ENCODE assay signal across 1 mouse cellular context in genomic region chr5:137784546-137784945, GRCm38 (mm10).
TF ChIP-seq lines count a peak whose summit lies in the region.

No protein-coding gene starts in this region.

TF ChIP-seq in CH12.LX, 34 proteins besides CTCF, POLR2A, EP300 and RAD21:
- no peak for TF ChIP-seq ZKSCAN1 (IDR thresholded peaks at IDR 0.05; ENCODE audit: borderline replicate concordance, low read depth, low read length)
- no peak for TF ChIP-seq GABPA (IDR thresholded peaks at IDR 0.05; ENCODE audit: insufficient replicate concordance, low read depth, low read length)
- no peak for TF ChIP-seq JUND (conservative IDR thresholded peaks at IDR 0.05; ENCODE audit: low read depth, low read length)
- TF ChIP-seq CHD1 (IDR thresholded peaks at IDR 0.05; ENCODE audit: low read depth, low read length), result no peak
- TF ChIP-seq TBP (conservative IDR thresholded peaks at IDR 0.05; ENCODE audit: low read depth, low read length), result no peak
- no peak for TF ChIP-seq USF2 (conservative IDR thresholded peaks at IDR 0.05; ENCODE audit: low read depth, low read length)
- TF ChIP-seq UBTF (IDR thresholded peaks at IDR 0.05; ENCODE audit: low read depth, low read length), result no peak
- TF ChIP-seq RCOR1 (conservative IDR thresholded peaks at IDR 0.05; ENCODE audit: low read depth, low read length), result no peak
- no peak for TF ChIP-seq MAFK (IDR thresholded peaks at IDR 0.05; ENCODE audit: insufficient replicate concordance, low read length)
- no peak for TF ChIP-seq ZNF384 (IDR thresholded peaks at IDR 0.05; ENCODE audit: low read depth, low read length)
- no peak for TF ChIP-seq E2F4 (IDR thresholded peaks at IDR 0.05; ENCODE audit: insufficient replicate concordance, low read depth, low read length)
- no peak for TF ChIP-seq POLR2AphosphoS2 (IDR thresholded peaks at IDR 0.05; ENCODE audit: low read depth, low read length)
- no peak for TF ChIP-seq USF1 (IDR thresholded peaks at IDR 0.05; ENCODE audit: low read depth, low read length)
- TF ChIP-seq CHD2 (IDR thresholded peaks at IDR 0.05; ENCODE audit: low read length), result no peak
- no peak for TF ChIP-seq ELF1 (IDR thresholded peaks at IDR 0.05; ENCODE audit: low read depth, low read length)
- TF ChIP-seq ZMIZ1 (IDR thresholded peaks at IDR 0.05; ENCODE audit: low read depth, low read length), result no peak
- TF ChIP-seq MYC (IDR thresholded peaks at IDR 0.05; ENCODE audit: low read depth, low read length), result no peak
- no peak for TF ChIP-seq MEF2A (IDR thresholded peaks at IDR 0.05; ENCODE audit: borderline replicate concordance, low read depth, low read length)
